Mouse (Mus musculus) erythroblast, embryonic 14.5 days (primary cell): Measurements from ENCODE around the gene Obp2b.

ENCODE experiments used
- GATA1 ChIP-seq: IDR thresholded peaks from 2 replicates; pipeline ENCODE4 v1.6.1; 2012; ENCODE audit warnings: low read length, inconsistent platforms, mixed read lengths
- TAL1 ChIP-seq: IDR thresholded peaks from 3 replicates; pipeline ENCODE4 v1.6.1; 2012; ENCODE audit warnings: low read length, inconsistent platforms, mixed read lengths

DNA sequence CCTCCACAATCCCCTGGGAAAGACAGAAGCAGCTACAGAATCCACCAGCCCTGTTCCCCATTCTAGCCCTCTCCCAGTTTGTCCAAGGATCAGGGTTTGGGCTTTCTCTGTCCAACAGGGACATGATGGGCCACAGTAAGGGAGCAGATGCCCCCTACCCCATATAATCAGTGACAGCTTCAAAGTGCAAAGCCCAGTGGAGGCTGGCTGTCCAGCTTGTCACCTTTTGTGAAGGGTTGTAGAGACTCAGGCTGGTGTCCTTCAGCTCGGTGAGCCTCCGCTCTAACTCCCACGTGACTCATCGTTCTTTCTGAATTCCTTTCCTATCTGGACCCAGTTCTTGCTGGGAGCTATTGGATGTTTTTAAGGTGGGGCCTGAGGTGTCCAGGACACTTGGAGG lies 33.1 kb upstream of the Obp2b start:
- TF ChIP-seq GATA1 = no peak
- no peak for TF ChIP-seq TAL1
